23 mouse cellular contexts compared by ENCODE assay signal in the genomic region with DNA sequence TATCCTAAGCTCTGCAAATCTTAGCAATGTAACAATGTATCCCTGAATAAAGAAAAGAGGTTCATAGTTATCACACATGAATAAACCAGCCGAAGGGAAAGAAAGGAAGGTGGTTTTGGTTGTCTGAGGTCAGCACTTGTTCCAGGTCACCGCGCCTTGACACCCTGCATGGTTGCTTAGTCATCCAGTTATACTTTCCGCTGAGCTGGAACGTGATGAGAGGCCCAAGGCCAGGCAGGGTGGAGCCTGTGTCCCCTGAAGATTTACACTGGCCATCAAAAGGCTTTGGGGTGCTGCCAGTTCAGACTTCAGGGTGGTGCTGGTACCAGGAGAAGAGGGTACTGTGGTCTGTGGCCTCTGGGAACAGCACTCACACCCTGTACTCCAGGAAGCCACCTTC.
A peak's percentile ranks its signal among the peaks of the same experiment; 100 is the strongest.
DNase-seq lines count a peak whose midpoint lies in the region; ATAC-seq lines count a peak whose summit lies in the region.
"Had no signal": no experiment of that assay in that cellular context is flagged by ENCODE, and none has a peak within 500 bp of the region (broad histone marks: within the 10 kb centered on the region; RNA-seq: fewer than 3 reads in every experiment).

No protein-coding gene starts in this region.

- DNase-seq in adrenal gland, adult (ENCODE audit: inconsistent age in 2 of 2, low spot score in 1 of 2) = peak; percentile 32 to 80
- no peak for DNase-seq in adrenal gland, postnatal 4 days (ENCODE audit: low spot score in 2 of 2)
- peak; percentile 55 to 59 for DNase-seq in adrenal gland, postnatal 36 days
- peak; percentile 53 to 69 for DNase-seq in kidney, postnatal 25 days
- no peak for DNase-seq in thymus, postnatal 25 days
- no peak for DNase-seq in heart, postnatal 25 days (ENCODE audit: low spot score)
- DNase-seq in retina, embryonic 14.5 days (ENCODE audit: low spot score) = no peak
- DNase-seq: cerebellum, adult 9-10 months; gastrocnemius, postnatal 10 days; liver; lung, adult 18-20 months; lung, postnatal 10 days; thymus, adult 2 months had no signal

- H3K9ac ChIP-seq in kidney, embryonic 14.5 days (ENCODE audit: low read depth, low read length) = no peak overlapping the region
- H3K9ac ChIP-seq: intestine, embryonic 15.5 days; neural tube, embryonic 15.5 days had no signal

- ATAC-seq in kidney, embryonic 14.5 days (ENCODE audit: low FRiP score, low TSS enrichment) = peak; percentile 85
- ATAC-seq: forebrain, embryonic 14.5 days; hindbrain, embryonic 16.5 days; intestine, embryonic 15.5 days had no signal

- H3K36me3 ChIP-seq in kidney, embryonic 14.5 days (ENCODE audit: control insufficient read depth, insufficient read depth, low read length) = no peaks in the 10 kb centered on the region
- H3K36me3 ChIP-seq: heart, embryonic 10.5 days; intestine, embryonic 15.5 days; limb, embryonic 10.5 days; midbrain, embryonic 10.5 days; neural tube, embryonic 15.5 days had no signal

- WGBS in kidney, embryonic 14.5 days = 48% methylated on average over 5 of the region's 5 CpGs

- H3K27me3 ChIP-seq in kidney, embryonic 14.5 days (ENCODE audit: control insufficient read depth, insufficient read depth, low read length) = no peaks in the 10 kb centered on the region
- H3K27me3 ChIP-seq: intestine, embryonic 15.5 days; neural tube, embryonic 15.5 days had no signal

- H3K4me1 ChIP-seq in kidney, embryonic 14.5 days (ENCODE audit: control insufficient read depth, insufficient read depth, low read length) = no peaks in the 10 kb centered on the region
- H3K4me1 ChIP-seq: heart, embryonic 10.5 days; intestine, embryonic 15.5 days; limb, embryonic 10.5 days; neural tube, embryonic 15.5 days had no signal

- H3K27ac ChIP-seq in kidney, embryonic 14.5 days (ENCODE audit: low read depth, low read length) = no peak overlapping the region
- H3K27ac ChIP-seq: heart, embryonic 10.5 days; intestine, embryonic 15.5 days; left cerebral cortex, adult 2 months; limb, embryonic 10.5 days; midbrain, embryonic 10.5 days; neural tube, embryonic 15.5 days; stomach, postnatal 0 days had no signal

- no peak overlapping the region for H3K4me3 ChIP-seq in kidney, embryonic 14.5 days (ENCODE audit: low read length)
- H3K4me3 ChIP-seq: heart, embryonic 10.5 days; intestine, embryonic 15.5 days; left cerebral cortex, adult 2 months; limb, embryonic 10.5 days; midbrain, embryonic 10.5 days; neural tube, embryonic 15.5 days had no signal

- intact Hi-C loops in heart, postnatal 25 days (cut with DNase I) = no loop called here

- no peak overlapping the region for H3K4me2 ChIP-seq in kidney, embryonic 14.5 days (replicated peaks; ENCODE audit: low read depth, low read length)
- H3K4me2 ChIP-seq: intestine, embryonic 15.5 days; neural tube, embryonic 15.5 days had no signal

- H3K9me3 ChIP-seq in kidney, embryonic 14.5 days (ENCODE audit: control insufficient read depth, low read length) = 0 out of 2 replicates have a peak, but pooled peaks cover 3% of the 10 kb centered on the region
- H3K9me3 ChIP-seq: intestine, embryonic 15.5 days; limb, embryonic 10.5 days; midbrain, embryonic 10.5 days; neural tube, embryonic 15.5 days had no signal

Comparison
In these comparisons a context has a peak if more than half of its experiments do, and no peak if none do; other contexts are left out.
1. DNase-seq: peak in adrenal gland, adult (2 of 2), adrenal gland, postnatal 36 days (2 of 2) and kidney, postnatal 25 days (2 of 2); none in adrenal gland, postnatal 4 days (0 of 2), thymus, postnatal 25 days (single experiment), heart, postnatal 25 days (single experiment) and retina, embryonic 14.5 days (single experiment).